Mouse (Mus musculus): ENCODE measurements around the gene Aldh16a1. TPM values are rescaled to one million over a fixed set of nuclear protein-coding genes. Genes with fewer than 3 reads are reported as not detected.
A peak's percentile ranks its signal among the peaks of the same experiment; 100 is the strongest.

Aldh16a1 gene
- polyA plus RNA-seq, 1 experiment from 2014 or later, result 33.4 TPM

- ATAC-seq (ENCODE audit: extremely low read depth, insufficient number of reproducible peaks, low FRiP score, low TSS enrichment), result no peak
- H3K27ac ChIP-seq (replicated peaks), result no peak overlapping the region
- no peaks in the 10 kb centered on the region for H3K9me3 ChIP-seq
- peak overlapping the region; percentile 45; the same call in 1 of the 2 replicates for H3K9ac ChIP-seq
- H3K4me1 ChIP-seq, result peaks cover 24% of the 10 kb centered on the region
- H3K27me3 ChIP-seq (replicated peaks), result peaks cover 69% of the 10 kb centered on the region
- H3K4me3 ChIP-seq, result no peak overlapping the region
- no peak overlapping the region for H3K4me2 ChIP-seq
- no peaks in the 10 kb centered on the region for H3K36me3 ChIP-seq
- 7% methylated on average over 8 of the region's 8 CpGs for WGBS
These were observed 37.5 kb upstream of the Aldh16a1 start for GRCm38 (mm10) chr7:45191803-45192363.

DNA sequence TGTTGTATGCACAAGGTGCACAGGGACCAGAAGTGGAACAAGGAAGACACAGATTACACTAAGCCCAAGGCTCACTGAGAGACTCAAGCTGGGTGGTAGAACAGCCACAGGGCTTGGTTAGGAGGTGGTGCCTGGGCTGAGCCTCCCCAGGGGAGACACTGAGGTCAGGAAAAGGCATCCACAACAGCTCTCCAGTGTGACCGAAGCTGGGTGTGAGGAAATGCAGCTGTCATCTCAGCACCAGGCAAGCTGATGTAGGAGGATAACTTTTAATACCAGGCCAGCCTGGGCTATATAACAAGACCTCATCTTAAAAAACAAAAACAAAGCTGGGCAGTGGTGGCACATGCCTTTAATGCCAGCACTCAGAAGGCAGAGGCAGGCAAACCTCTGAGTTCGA, 36.8 kb upstream of the Aldh16a1 start:
- H3K9ac ChIP-seq, result no peak overlapping the region
- no peaks in the 10 kb centered on the region for H3K9me3 ChIP-seq
- 56% methylated on average over 2 of the region's 2 CpGs for WGBS
- ATAC-seq (ENCODE audit: extremely low read depth, insufficient number of reproducible peaks, low FRiP score, low TSS enrichment), result no peak
- no peak overlapping the region for H3K27ac ChIP-seq (replicated peaks)
- H3K36me3 ChIP-seq, result no peaks in the 10 kb centered on the region
- peaks cover 24% of the 10 kb centered on the region for H3K4me1 ChIP-seq
- H3K4me3 ChIP-seq, result no peak overlapping the region
- peaks cover 75% of the 10 kb centered on the region for H3K27me3 ChIP-seq (replicated peaks)
- no peak overlapping the region for H3K4me2 ChIP-seq

- Histone ChIP-seq H3K36me3 (no peaks in the 10 kb centered on the region), H3K9ac (no peak overlapping the region), H3K27me3 (replicated peaks) (peaks cover 85% of the 10 kb centered on the region), H3K4me1 (peaks cover 16% of the 10 kb centered on the region), H3K27ac (replicated peaks) (no peak overlapping the region), H3K4me2 (no peak overlapping the region), H3K4me3 (no peak overlapping the region), H3K9me3 (no peaks in the 10 kb centered on the region)
- no peak for ATAC-seq (ENCODE audit: extremely low read depth, insufficient number of reproducible peaks, low FRiP score, low TSS enrichment)
- 83% methylated on average over 6 of the region's 6 CpGs for WGBS
These were observed 35.8 kb upstream of the Aldh16a1 start for GRCm38 (mm10) chr7:45190186-45190585.

GRCm38 (mm10) chr7:45189600-45189999, 35.2 kb upstream of the Aldh16a1 start:
- ATAC-seq (ENCODE audit: extremely low read depth, insufficient number of reproducible peaks, low FRiP score, low TSS enrichment), result no peak
- H3K9ac ChIP-seq, result no peak overlapping the region

GRCm38 (mm10) chr7:45185921-45186320, 31.5 kb upstream of the Aldh16a1 start:
- H3K9me3 ChIP-seq, result no peaks in the 10 kb centered on the region
- H3K4me1 ChIP-seq, result peaks cover 17% of the 10 kb centered on the region
- no peaks in the 10 kb centered on the region for H3K36me3 ChIP-seq
- no peak overlapping the region for H3K4me2 ChIP-seq
- H3K27me3 ChIP-seq (replicated peaks), result peaks cover 99% of the 10 kb centered on the region
- H3K27ac ChIP-seq (replicated peaks), result no peak overlapping the region
- no peak overlapping the region for H3K9ac ChIP-seq
- no peak overlapping the region for H3K4me3 ChIP-seq
- ATAC-seq (ENCODE audit: extremely low read depth, insufficient number of reproducible peaks, low FRiP score, low TSS enrichment), result no peak
- 61% methylated on average over 7 of the region's 7 CpGs for WGBS

More at GRCm38 (mm10) chr7:45189600-45189999, 35.2 kb upstream of the Aldh16a1 start:
- WGBS, result 48% methylated on average over 16 of the region's 16 CpGs
- no peaks in the 10 kb centered on the region for H3K36me3 ChIP-seq
- no peaks in the 10 kb centered on the region for H3K9me3 ChIP-seq
- no peak overlapping the region for H3K4me3 ChIP-seq
- H3K27me3 ChIP-seq (replicated peaks), result peaks cover 91% of the 10 kb centered on the region
- peaks cover 13% of the 10 kb centered on the region for H3K4me1 ChIP-seq
- no peak overlapping the region for H3K4me2 ChIP-seq
- H3K27ac ChIP-seq (replicated peaks), result no peak overlapping the region

- no peak overlapping the region for H3K9ac ChIP-seq
These were observed 29.3 kb upstream of the Aldh16a1 start for GRCm38 (mm10) chr7:45183672-45184071.

GRCm38 (mm10) chr7:45182606-45183005, 28.2 kb upstream of the Aldh16a1 start:
- Histone ChIP-seq H3K4me3 (peak overlapping the region; percentile 44), H3K4me1 (peaks cover 21% of the 10 kb centered on the region), H3K27ac (replicated peaks) (no peak overlapping the region), H3K4me2 (peak overlapping the region; percentile 69), H3K27me3 (replicated peaks) (peaks cover 99% of the 10 kb centered on the region), H3K36me3 (no peaks in the 10 kb centered on the region), H3K9me3 (no peaks in the 10 kb centered on the region), H3K9ac (peak overlapping the region; percentile 65)
- ATAC-seq (ENCODE audit: extremely low read depth, insufficient number of reproducible peaks, low FRiP score, low TSS enrichment), result no peak
- WGBS, result 17% methylated on average over 11 of the region's 11 CpGs

More at GRCm38 (mm10) chr7:45183672-45184071, 29.3 kb upstream of the Aldh16a1 start:
- H3K9me3 ChIP-seq, result no peaks in the 10 kb centered on the region
- H3K36me3 ChIP-seq, result no peaks in the 10 kb centered on the region
- H3K4me1 ChIP-seq, result peaks cover 21% of the 10 kb centered on the region
- H3K4me2 ChIP-seq, result no peak overlapping the region
- ATAC-seq (ENCODE audit: extremely low read depth, insufficient number of reproducible peaks, low FRiP score, low TSS enrichment), result no peak
- no peak overlapping the region for H3K27ac ChIP-seq (replicated peaks)
- peaks cover 99% of the 10 kb centered on the region for H3K27me3 ChIP-seq (replicated peaks)
- whole genome bisulfite sequencing, result 58% methylated on average over 7 of the region's 7 CpGs
- H3K4me3 ChIP-seq, result no peak overlapping the region

DNA sequence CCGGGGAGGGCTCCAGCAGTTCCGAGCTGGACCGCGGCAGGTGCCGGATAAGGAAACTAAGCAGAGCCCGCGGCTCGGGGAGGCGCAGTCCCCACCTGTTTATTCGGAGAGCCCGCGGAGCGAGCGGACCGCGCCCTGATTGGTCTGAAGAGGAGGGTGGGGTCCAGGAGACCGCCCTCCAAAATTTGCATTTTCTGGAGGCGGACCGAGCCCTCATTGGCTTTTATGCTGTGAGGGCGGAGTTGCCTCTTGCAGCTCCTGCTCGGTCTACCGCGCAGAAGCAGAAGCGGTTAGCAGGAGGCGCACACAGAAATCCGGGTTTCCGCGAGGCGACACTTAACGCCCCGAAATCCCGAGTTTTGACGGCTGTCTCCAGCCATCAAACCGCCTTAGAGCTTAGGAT, 27.8 kb upstream of the Aldh16a1 start:
- no peaks in the 10 kb centered on the region for H3K9me3 ChIP-seq
- WGBS, result under 1% methylated on average over 34 of the region's 34 CpGs
- peak overlapping the region; percentile 44 for H3K4me3 ChIP-seq
- peak overlapping the region; percentile 65 for H3K9ac ChIP-seq
- peaks cover 21% of the 10 kb centered on the region for H3K4me1 ChIP-seq
- peaks cover 100% of the 10 kb centered on the region for H3K27me3 ChIP-seq (replicated peaks)
- H3K27ac ChIP-seq (replicated peaks), result no peak overlapping the region
- peak; percentile 65; the same call in 1 of the 2 replicates for ATAC-seq (ENCODE audit: extremely low read depth, insufficient number of reproducible peaks, low FRiP score, low TSS enrichment)
- H3K36me3 ChIP-seq, result no peaks in the 10 kb centered on the region
- H3K4me2 ChIP-seq, result peak overlapping the region; percentile 69

DNA sequence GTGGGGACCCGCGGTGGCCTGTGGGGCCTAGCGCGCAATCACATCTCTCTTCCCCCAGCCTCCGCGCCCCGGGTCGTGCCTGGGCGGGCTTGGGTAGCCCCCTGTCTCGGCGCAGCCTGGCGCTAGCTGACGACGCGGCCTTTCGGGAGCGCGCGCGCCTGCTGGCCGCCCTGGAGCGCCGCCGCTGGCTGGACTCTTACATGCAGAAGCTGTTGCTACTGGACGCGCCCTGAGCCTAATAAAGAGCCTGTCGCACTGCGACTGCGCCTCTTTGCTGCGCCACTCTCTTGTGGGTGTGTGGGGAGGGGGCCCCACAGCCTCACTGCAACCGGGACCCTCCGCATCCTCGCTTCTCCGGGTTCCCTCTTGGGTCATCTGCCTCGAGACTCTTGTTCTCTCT, 27.2 kb upstream of the Aldh16a1 start:
- H3K4me2 ChIP-seq, result peak overlapping the region; percentile 69
- H3K27ac ChIP-seq (replicated peaks), result no peak overlapping the region
- peaks cover 100% of the 10 kb centered on the region for H3K27me3 ChIP-seq (replicated peaks)
- H3K9me3 ChIP-seq, result no peaks in the 10 kb centered on the region
- H3K4me3 ChIP-seq, result peak overlapping the region; percentile 44
- H3K9ac ChIP-seq, result peak overlapping the region; percentile 40; the same call in 1 of the 2 replicates
- peaks cover 21% of the 10 kb centered on the region for H3K4me1 ChIP-seq
- ATAC-seq (ENCODE audit: extremely low read depth, insufficient number of reproducible peaks, low FRiP score, low TSS enrichment), result no peak
- H3K36me3 ChIP-seq, result no peaks in the 10 kb centered on the region
- 4% methylated on average over 35 of the region's 35 CpGs for WGBS

- 21% methylated on average over 20 of the region's 20 CpGs for WGBS
- H3K4me1 ChIP-seq, result peaks cover 27% of the 10 kb centered on the region
- peak within 1 kb of the TSS; percentile 44 for H3K4me3 ChIP-seq
- no peak within 1 kb of the TSS for H3K27ac ChIP-seq (replicated peaks)
- H3K9me3 ChIP-seq, result no peaks in the 10 kb centered on the region
- H3K36me3 ChIP-seq, result no peaks in the 10 kb centered on the region
- ATAC-seq (ENCODE audit: extremely low read depth, insufficient number of reproducible peaks, low FRiP score, low TSS enrichment), result no peak
- H3K4me2 ChIP-seq, result peak within 1 kb of the TSS; percentile 69
- H3K9ac ChIP-seq, result peak within 1 kb of the TSS; percentile 40; the same call in 1 of the 2 replicates
- peaks cover 100% of the 10 kb centered on the region for H3K27me3 ChIP-seq (replicated peaks)
These were observed 26.6 kb upstream of the Aldh16a1 start, which contains the start of gene Pth2 for GRCm38 (mm10) chr7:45180896-45181477. Gene Pth2 (plus strand): TSS chr7:45180995.

GRCm38 (mm10) chr7:45179469-45179868, 25.1 kb upstream of the Aldh16a1 start, which contains the start of gene Gfy:
Gene Gfy (minus strand): TSS chr7:45179569.
- no peak within 1 kb of the TSS for H3K4me2 ChIP-seq
- H3K27me3 ChIP-seq (replicated peaks), result peaks cover 100% of the 10 kb centered on the region
- peaks cover 33% of the 10 kb centered on the region for H3K4me1 ChIP-seq
- H3K4me3 ChIP-seq, result no peak within 1 kb of the TSS
- H3K27ac ChIP-seq (replicated peaks), result no peak within 1 kb of the TSS
- 27% methylated on average over 7 of the region's 7 CpGs for WGBS
- H3K36me3 ChIP-seq, result no peaks in the 10 kb centered on the region
- H3K9ac ChIP-seq, result no peak within 1 kb of the TSS
- H3K9me3 ChIP-seq, result no peaks in the 10 kb centered on the region
- ATAC-seq (ENCODE audit: extremely low read depth, insufficient number of reproducible peaks, low FRiP score, low TSS enrichment), result no peak

DNA sequence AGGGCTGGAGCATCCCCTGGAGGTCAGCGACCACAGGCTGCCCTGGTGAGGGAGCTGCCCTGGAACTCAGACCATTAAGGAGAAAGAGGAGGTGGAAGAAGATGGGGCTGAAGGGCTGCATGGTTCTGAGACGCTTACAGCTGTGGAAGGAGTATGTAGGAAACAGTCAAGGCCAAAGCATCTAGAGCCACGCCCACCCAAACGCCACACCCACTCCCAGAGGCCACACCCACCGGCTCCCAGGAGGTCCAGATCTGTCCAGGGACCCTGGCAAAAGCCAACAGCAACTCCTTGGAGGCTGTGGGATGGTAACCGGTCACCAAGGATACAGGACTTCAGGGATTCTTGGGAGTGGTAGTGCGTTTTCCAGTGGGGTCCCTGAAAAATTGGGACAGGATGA, 24.2 kb upstream of the Aldh16a1 start:
- Histone ChIP-seq H3K9me3 (no peaks in the 10 kb centered on the region), H3K27ac (replicated peaks) (no peak overlapping the region), H3K27me3 (replicated peaks) (peaks cover 99% of the 10 kb centered on the region), H3K4me1 (peaks cover 33% of the 10 kb centered on the region), H3K4me2 (no peak overlapping the region), H3K36me3 (no peaks in the 10 kb centered on the region), H3K9ac (no peak overlapping the region), H3K4me3 (no peak overlapping the region)
- WGBS, result 17% methylated on average over 7 of the region's 7 CpGs
- no peak for ATAC-seq (ENCODE audit: extremely low read depth, insufficient number of reproducible peaks, low FRiP score, low TSS enrichment)

Data from heart, embryonic 13.5 days (tissue).